Mouse (Mus musculus) lung, embryonic 14.5 days (tissue): Measurements from ENCODE around the gene Fv1. TPM values are rescaled to one million over a fixed set of nuclear protein-coding genes. Genes with fewer than 3 reads are reported as not detected.
"Not testable (repeated sequence)": the region's sequence is repeated elsewhere in the genome, so short reads cannot be mapped to it uniquely, and the experiment has no call there.

Source experiments
- ATAC-seq: fragments of 200-750 bp; cut with Nextera tagmentation; 2 replicates; pipeline ENCODE4 v1.8.0; 2017; ENCODE audit warnings: mild to moderate bottlenecking, moderate TSS enrichment, moderate library complexity; ENCODE audit not compliant: insufficient read depth
- DNase-seq: peaks from one replicate; pipeline ENCODE4 v3.0.0-alpha.2; 2015
- H3K27ac ChIP-seq: fragments of 300-500 bp; sonication (generic); 2 replicates; pipeline ENCODE4 v1.5.1; 2014; ENCODE audit warnings: low read depth, mild to moderate bottlenecking, moderate library complexity
- H3K27me3 ChIP-seq: fragments of 300-500 bp; sonication (generic); 2 replicates; pipeline ENCODE4 v1.6.1; 2014; ENCODE audit warnings: low read length, control low read depth; ENCODE audit not compliant: insufficient read depth
- H3K36me3 ChIP-seq: fragments of 300-500 bp; sonication (generic); 2 replicates; pipeline ENCODE4 v1.6.1; 2014; ENCODE audit warnings: control low read depth; ENCODE audit not compliant: insufficient read depth
- H3K4me1 ChIP-seq: fragments of 300-500 bp; sonication (generic); 2 replicates; pipeline ENCODE4 v1.6.1; 2014; ENCODE audit warnings: antibody characterized with exemption, control low read depth; ENCODE audit not compliant: insufficient read depth
- H3K4me2 ChIP-seq: fragments of 300-500 bp; sonication (generic); 2 replicates; pipeline ENCODE4 v1.6.1; 2014; ENCODE audit warnings: mild to moderate bottlenecking
- H3K4me3 ChIP-seq: fragments of 300-500 bp; sonication (generic); 2 replicates; pipeline ENCODE4 v1.5.1; 2014; ENCODE audit warnings: low read depth, low read length
- H3K9ac ChIP-seq: fragments of 300-500 bp; sonication (generic); 2 replicates; pipeline ENCODE4 v1.6.1; 2014
- H3K9me3 ChIP-seq: fragments of 300-500 bp; sonication (generic); 2 replicates; pipeline ENCODE4 v1.6.1; 2016; ENCODE audit warnings: low read depth, low read length, control low read depth
- CTCF ChIP-seq: IDR thresholded peaks from 2 replicates; pipeline ENCODE4 v1.5.1; 2016; ENCODE audit warnings: antibody characterized with exemption, low read depth
- WGBS: fragments of 180-500 bp; shearing (Covaris S2); extraction: QIAGEN DNeasy Blood & Tissue Kit; methylation state at CpG from one replicate; pipeline ENCODE4 v1.1.7; 2014; 5-methylcytosine and 5-hydroxymethylcytosine counted together
- polyA plus RNA-seq: library from polyadenylated mRNA; unstranded; fragments of >200 nt; fragmentation: Nextera tagmentation; extraction: Ambion mirVana; gene quantifications from 2 replicates; pipeline ENCODE4 v1.2.1, GENCODE M21; 2014

Fv1 gene
- 9.5 and 11.5 TPM in 2 replicates for polyA plus RNA-seq

GRCm38 (mm10) chr4:147868450-147869031 lies at the start of gene Fv1, which contains the start of gene Miip:
TSS of gene Fv1 (plus strand) at chr4:147868979.
TSS of gene Miip (minus strand) at chr4:147868816.
- H3K27ac ChIP-seq: peak within 1 kb of the TSS; percentile 77
- H3K9ac ChIP-seq: peak within 1 kb of the TSS; percentile 74
- ATAC-seq (peak; percentile 99), DNase-seq (peak; percentile 98)
- peaks cover 45% of the 10 kb centered on the region for H3K36me3 ChIP-seq
- H3K4me1 ChIP-seq: 0 out of 2 replicates have a peak, but pooled peaks cover 4% of the 10 kb centered on the region
- under 1% methylated on average over 30 of the region's 30 CpGs for WGBS
- H3K4me2 ChIP-seq: peak within 1 kb of the TSS; percentile 80
- no peak; the same call in 1 of the 2 replicates for TF ChIP-seq CTCF
- no peaks in the 10 kb centered on the region for H3K27me3 ChIP-seq
- no peaks in the 10 kb centered on the region for H3K9me3 ChIP-seq
- peak within 1 kb of the TSS; percentile 74 for H3K4me3 ChIP-seq

GRCm38 (mm10) chr4:147819659-147820058 lies 49.1 kb upstream of the Fv1 start:
- WGBS: 80% methylated on average over 7 of the region's 7 CpGs
- not testable (repeated sequence) for H3K27ac ChIP-seq, H3K27me3 ChIP-seq, H3K4me2 ChIP-seq, H3K36me3 ChIP-seq, H3K4me3 ChIP-seq, DNase-seq, H3K4me1 ChIP-seq, H3K9ac ChIP-seq, ATAC-seq
- peaks cover 18% of the 10 kb centered on the region for H3K9me3 ChIP-seq

- peaks cover 20% of the 10 kb centered on the region for H3K36me3 ChIP-seq
- H3K9me3 ChIP-seq: peaks cover 34% of the 10 kb centered on the region
- H3K4me3 ChIP-seq, H3K9ac ChIP-seq, H3K27ac ChIP-seq, ATAC-seq, H3K4me1 ChIP-seq, DNase-seq, H3K27me3 ChIP-seq, H3K4me2 ChIP-seq: not testable (repeated sequence)
- 81% methylated on average over 3 of the region's 3 CpGs for WGBS
Measured at GRCm38 (mm10) chr4:147821414-147821813, 47.4 kb upstream of the Fv1 start.

- no peak overlapping the region for H3K4me3 ChIP-seq
- no peak overlapping the region for H3K9ac ChIP-seq
- DNase-seq (no peak), ATAC-seq (no peak)
- H3K27ac ChIP-seq: no peak overlapping the region
- H3K9me3 ChIP-seq: peaks cover 46% of the 10 kb centered on the region
- 88% methylated on average over 4 of the region's 4 CpGs for WGBS
- no peak for TF ChIP-seq CTCF
- peaks cover 38% of the 10 kb centered on the region for H3K36me3 ChIP-seq
- no peaks in the 10 kb centered on the region for H3K27me3 ChIP-seq
- H3K4me1 ChIP-seq: no peaks in the 10 kb centered on the region
- H3K4me2 ChIP-seq: no peak overlapping the region
Measured at GRCm38 (mm10) chr4:147824389-147824788, 44.4 kb upstream of the Fv1 start.

GRCm38 (mm10) chr4:147839282-147839681 lies 29.5 kb upstream of the Fv1 start:
- H3K9me3 ChIP-seq: peaks cover 15% of the 10 kb centered on the region; the same call in 1 of the 2 replicates
- not testable (repeated sequence) for H3K36me3 ChIP-seq, H3K4me1 ChIP-seq, H3K27ac ChIP-seq, ATAC-seq, H3K4me3 ChIP-seq, H3K4me2 ChIP-seq, DNase-seq, H3K27me3 ChIP-seq, H3K9ac ChIP-seq
- 92% methylated on average over 7 of the region's 26 CpGs for WGBS

GRCm38 (mm10) chr4:147842871-147843270 lies 25.9 kb upstream of the Fv1 start:
- Histone ChIP-seq H3K36me3 (peaks cover 13% of the 10 kb centered on the region; the same call in 1 of the 2 replicates), H3K27ac (no peak overlapping the region), H3K27me3 (no peaks in the 10 kb centered on the region), H3K9me3 (peaks cover 17% of the 10 kb centered on the region; the same call in 1 of the 2 replicates), H3K9ac (no peak overlapping the region), H3K4me2 (no peak overlapping the region), H3K4me1 (0 out of 2 replicates have a peak, but pooled peaks cover 2% of the 10 kb centered on the region), H3K4me3 (no peak overlapping the region)
- DNase-seq: no peak
- WGBS: 93% methylated on average over 3 of the region's 3 CpGs
- ATAC-seq: no peak
- TF ChIP-seq CTCF: no peak

GRCm38 (mm10) chr4:147847614-147848583 lies 20.9 kb upstream of the Fv1 start, which contains the start of gene Zfp933:
TSS of gene Zfp933 (minus strand) at chr4:147848366.
- H3K4me2 ChIP-seq: peak within 1 kb of the TSS; percentile 71
- 0 out of 2 replicates have a peak, but pooled peaks cover 4% of the 10 kb centered on the region for H3K36me3 ChIP-seq
- DNase-seq (peak; percentile 95), ATAC-seq (peak; percentile 94)
- WGBS: 3% methylated on average over 23 of the region's 23 CpGs
- no peak for TF ChIP-seq CTCF
- H3K9me3 ChIP-seq: peaks cover 3% of the 10 kb centered on the region; the same call in 1 of the 2 replicates
- H3K27ac ChIP-seq: no peak within 1 kb of the TSS
- H3K27me3 ChIP-seq: no peaks in the 10 kb centered on the region
- H3K9ac ChIP-seq: peak within 1 kb of the TSS; percentile 64
- 0 out of 2 replicates have a peak, but pooled peaks cover 6% of the 10 kb centered on the region for H3K4me1 ChIP-seq
- peak within 1 kb of the TSS; percentile 64 for H3K4me3 ChIP-seq
